ENCODE assay signal across 9 mouse cellular contexts in the genomic region with DNA sequence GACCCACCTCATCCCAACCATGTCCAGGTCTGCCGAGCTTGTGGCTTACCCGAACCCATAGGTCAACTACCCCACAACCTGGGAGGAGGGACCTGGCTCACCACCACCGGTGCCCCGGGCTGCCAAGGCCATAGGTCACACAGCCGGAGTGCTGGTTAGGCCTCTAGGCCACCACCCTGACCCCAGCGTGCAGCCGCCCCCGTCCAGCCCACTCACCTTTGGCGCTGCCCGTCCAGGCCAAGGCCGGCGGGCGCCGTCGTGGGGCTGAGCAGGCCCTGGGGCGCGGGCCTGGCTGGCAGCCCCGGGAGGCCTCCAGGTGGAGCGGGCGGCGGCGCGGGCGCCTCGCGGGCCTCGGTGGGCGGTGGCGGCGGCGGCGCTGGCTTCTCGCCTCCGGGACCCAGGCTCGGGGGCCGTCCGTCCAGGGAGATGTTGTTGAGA. TPM values are rescaled to one million over a fixed set of nuclear protein-coding genes. Genes with fewer than 3 reads are reported as not detected.
DNase-seq lines count a peak whose midpoint lies in the region; ATAC-seq and TF ChIP-seq lines count a peak whose summit lies in the region.
"Had no signal": no experiment of that assay in that cellular context is flagged by ENCODE, and none has a peak within 500 bp of the region (broad histone marks: within the 10 kb centered on the region; RNA-seq: fewer than 3 reads in every experiment).

No protein-coding gene starts in this region.

- peaks cover 0 to 23% of the 10 kb centered on the region in 2 experiments; a peak in 3 of 4 replicates for H3K4me1 ChIP-seq in ES-E14 (ENCODE audit: control insufficient read depth in 2 of 2, insufficient read depth in 2 of 2, low read length in 2 of 2, poor library complexity in 1 of 2)
- H3K4me1 ChIP-seq in embryonic facial prominence, embryonic 12.5 days: peaks cover 22% of the 10 kb centered on the region
- H3K4me1 ChIP-seq in intestine, embryonic 14.5 days (replicated peaks; ENCODE audit: control insufficient read depth, insufficient read depth, low read length): peaks cover 17% of the 10 kb centered on the region

- H3K27ac ChIP-seq in ES-E14 (ENCODE audit: insufficient read depth, low read depth, low read length, poor library complexity, severe bottlenecking): no peak overlapping the region
- H3K27ac ChIP-seq in embryonic facial prominence, embryonic 12.5 days: peak overlapping the region; percentile 72; the same call in 1 of the 2 replicates
- 0 out of 2 replicates have a peak overlapping the region, but pooled peaks have one; percentile 54 for H3K27ac ChIP-seq in intestine, embryonic 14.5 days (ENCODE audit: low read depth)
- H3K27ac ChIP-seq in macrophage: no peak overlapping the region

- DNase-seq in kidney, adult 8-10 months: peak; percentile 54 to 61
- DNase-seq in kidney, adult 18-20 months: no peak
- no peak for DNase-seq in ES-E14 (ENCODE audit: low read depth, low spot score)
- DNase-seq in intestine, embryonic 14.5 days (ENCODE audit: low spot score): peak; percentile 82
- no peak for DNase-seq in c-Kit-positive CD71-positive TER-119-positive erythroid progenitor cells, embryonic 14.5 days (ENCODE audit: low spot score)
- no peak for DNase-seq in Muller cell, postnatal 12 days (ENCODE audit: inconsistent ontology term)

- H3K79me2 ChIP-seq in macrophage (ENCODE audit: inconsistent target): no peaks in the 10 kb centered on the region

- peaks cover 7% of the 10 kb centered on the region; the same call in 1 of the 2 replicates for H3K36me3 ChIP-seq in ES-E14 (ENCODE audit: control insufficient read depth, insufficient read depth, low read length, poor library complexity, severe bottlenecking)
- peaks cover 10% of the 10 kb centered on the region; the same call in 1 of the 2 replicates for H3K36me3 ChIP-seq in embryonic facial prominence, embryonic 12.5 days
- H3K36me3 ChIP-seq in intestine, embryonic 14.5 days (ENCODE audit: control insufficient read depth, insufficient read depth, low read length): peaks cover 14% of the 10 kb centered on the region
- H3K36me3 ChIP-seq in macrophage (ENCODE audit: inconsistent target): no peaks in the 10 kb centered on the region

- in situ Hi-C loops in ES-E14 (cut with MboI; ENCODE audit: low sequenced_read_pairs in 2 of 2, unreplicated experiment in 2 of 2): loop anchor here (5.0 to 10.0 kb wide), 2 partner anchors 72 to 74 kb away; no protein-coding TSS in a partner anchor

- no peaks in the 10 kb centered on the region for H3K27me3 ChIP-seq in embryonic facial prominence, embryonic 12.5 days
- no peaks in the 10 kb centered on the region for H3K27me3 ChIP-seq in intestine, embryonic 14.5 days (replicated peaks; ENCODE audit: control insufficient read depth, insufficient read depth, low read length)

- WGBS in embryonic facial prominence, embryonic 12.5 days: under 1% methylated on average over 26 of the region's 37 CpGs
- whole genome bisulfite sequencing in intestine, embryonic 14.5 days: under 1% methylated on average over 19 of the region's 37 CpGs
- 2% methylated on average over 35 of the region's 37 CpGs for WGBS in macrophage (ENCODE audit: missing documents)

- peak; percentile 13 for ATAC-seq in embryonic facial prominence, embryonic 12.5 days (ENCODE audit: insufficient number of reproducible peaks, insufficient read depth, low FRiP score, low TSS enrichment)
- ATAC-seq in intestine, embryonic 14.5 days (replicated peaks; ENCODE audit: low FRiP score, low TSS enrichment, low read depth): peak; percentile 22

- peak overlapping the region; percentile 93 for H3K4me2 ChIP-seq in embryonic facial prominence, embryonic 12.5 days (replicated peaks)
- peak overlapping the region; percentile 88 for H3K4me2 ChIP-seq in intestine, embryonic 14.5 days (ENCODE audit: low read length)

- H3K4me3 ChIP-seq in ES-E14 (ENCODE audit: insufficient read depth in 1 of 2, low read depth in 1 of 2, low read length in 2 of 2, poor library complexity in 1 of 2, severe bottlenecking in 1 of 2) (peak overlapping the region; percentile 78), macrophage (ENCODE audit: inconsistent target) (peak overlapping the region; percentile 39)
- H3K4me3 ChIP-seq in embryonic facial prominence, embryonic 12.5 days: peak overlapping the region; percentile 94
- peak overlapping the region; percentile 57 for H3K4me3 ChIP-seq in intestine, embryonic 14.5 days (ENCODE audit: low read depth, low read length)

- H3K9me3 ChIP-seq in ES-E14 (ENCODE audit: control insufficient read depth, insufficient read depth, low read depth, low read length): no peaks in the 10 kb centered on the region
- no peaks in the 10 kb centered on the region for H3K9me3 ChIP-seq in embryonic facial prominence, embryonic 12.5 days
- H3K9me3 ChIP-seq in intestine, embryonic 14.5 days (ENCODE audit: control insufficient read depth, low read length): no peaks in the 10 kb centered on the region

- peak overlapping the region; percentile 81 for H3K9ac ChIP-seq in ES-E14 (ENCODE audit: insufficient read depth, low read depth, low read length, poor library complexity, severe bottlenecking)
- H3K9ac ChIP-seq in embryonic facial prominence, embryonic 12.5 days: peak overlapping the region; percentile 96
- peak overlapping the region; percentile 85 for H3K9ac ChIP-seq in intestine, embryonic 14.5 days (ENCODE audit: low read length)

TF ChIP-seq in ES-E14, 5 proteins besides CTCF, POLR2A, EP300 and RAD21:
- TF ChIP-seq HCFC1 (IDR thresholded peaks at IDR 0.05; ENCODE audit: borderline replicate concordance, insufficient read depth, low read length) (no peak), CHD2 (IDR thresholded peaks at IDR 0.05; ENCODE audit: low read depth, low read length) (no peak), ZNF384 (IDR thresholded peaks at IDR 0.05; ENCODE audit: low read depth, low read length) (no peak), MAFK (IDR thresholded peaks at IDR 0.05; ENCODE audit: insufficient read depth, low read depth, low read length) (no peak), ZC3H11A (IDR thresholded peaks at IDR 0.05; ENCODE audit: borderline replicate concordance, low read depth, low read length) (no peak)

RNA-seq across cellular contexts. Expression of gene Cables2, which starts 0.4 kb away (rescaled TPM):
- 13.4 and 15.5 TPM in 2 replicates for total RNA-seq in ES-E14 (2012; rRNA removed)
- polyA plus RNA-seq in embryonic facial prominence, embryonic 12.5 days (2016; fragmentation: Nextera tagmentation; extraction: Ambion mirVana): 21.2 and 23.5 TPM in 2 replicates
- 17.1 and 20.3 TPM in 2 replicates for polyA plus RNA-seq in intestine, embryonic 14.5 days (2014; fragmentation: Nextera tagmentation; extraction: Ambion mirVana)
- total RNA-seq in macrophage (2018; cell fraction: chromatin; rRNA removed): 10 to 100 TPM in 19 of 26 experiments, 1 to 10 TPM in 7; 5.2 to 29.8 (median 13.5) TPM
- 1 to 10 TPM; 5.2 to 9.4 (median 7.7) TPM for total RNA-seq in macrophage (2018; cell fraction: cytosol; rRNA removed)
- total RNA-seq in macrophage (2018; cell fraction: nucleus; rRNA removed): 10 to 100 TPM in 19 of 26 experiments, 1 to 10 TPM in 7; 5.2 to 27.0 (median 13.7) TPM
- 5.9 to 8.4 TPM (median 6.4 TPM) in 3 replicates for polyA plus RNA-seq in macrophage (2018)

RNA-seq across cellular contexts. Expression of gene Rps21, which starts 15.7 kb away (rescaled TPM):
- 4,130 and 4,285 TPM in 2 replicates for total RNA-seq in ES-E14 (2012; rRNA removed)
- polyA plus RNA-seq in embryonic facial prominence, embryonic 12.5 days (2016; fragmentation: Nextera tagmentation; extraction: Ambion mirVana): 523 and 574 TPM in 2 replicates
- polyA plus RNA-seq in intestine, embryonic 14.5 days (2014; fragmentation: Nextera tagmentation; extraction: Ambion mirVana): 771 and 871 TPM in 2 replicates
- 100 to 1,000 TPM in 1 of 26 experiments, 10 to 100 TPM in 25; 14.4 to 260 (median 48.0) TPM for total RNA-seq in macrophage (2018; cell fraction: chromatin; rRNA removed)
- total RNA-seq in macrophage (2018; cell fraction: cytosol; rRNA removed): 1,000 to 10,000 TPM in 13 of 26 experiments, 100 to 1,000 TPM in 13; 660 to 2,697 (median 1,140) TPM
- total RNA-seq in macrophage (2018; cell fraction: nucleus; rRNA removed): 100 to 1,000 TPM; 101 to 521 (median 220) TPM
- polyA plus RNA-seq in macrophage (2018): 350 to 1,718 TPM (median 1,499 TPM) in 3 replicates

RNA-seq across cellular contexts. Expression of gene Rbbp8nl, which starts 16.8 kb away (rescaled TPM):
- 0.54 and 1.4 TPM in 2 replicates for total RNA-seq in ES-E14 (2012; rRNA removed)
- polyA plus RNA-seq in embryonic facial prominence, embryonic 12.5 days (2016; fragmentation: Nextera tagmentation; extraction: Ambion mirVana): 0.77 and 1.3 TPM in 2 replicates
- polyA plus RNA-seq in intestine, embryonic 14.5 days (2014; fragmentation: Nextera tagmentation; extraction: Ambion mirVana): 2.5 and 2.7 TPM in 2 replicates
- not detected for total RNA-seq in macrophage (2018; cell fraction: chromatin; rRNA removed)
- not detected for total RNA-seq in macrophage (2018; cell fraction: cytosol; rRNA removed)
- not detected for total RNA-seq in macrophage (2018; cell fraction: nucleus; rRNA removed)
- polyA plus RNA-seq in macrophage (2018): not detected in 3 replicates
- total RNA-seq: left cerebral cortex, postnatal 14 days had no signal

RNA-seq across cellular contexts. Expression of gene Lama5, which starts 47.2 kb away (rescaled TPM):
- 291 and 497 TPM in 2 replicates for total RNA-seq in ES-E14 (2012; rRNA removed)
- 14.2 and 16.7 TPM in 2 replicates for polyA plus RNA-seq in embryonic facial prominence, embryonic 12.5 days (2016; fragmentation: Nextera tagmentation; extraction: Ambion mirVana)
- polyA plus RNA-seq in intestine, embryonic 14.5 days (2014; fragmentation: Nextera tagmentation; extraction: Ambion mirVana): 63.7 and 65.1 TPM in 2 replicates
- 1 to 10 TPM in 3 of 26 experiments, under 1 TPM in 11, not detected in 12; 0.05 to 4.5 (median 0.12) TPM for total RNA-seq in macrophage (2018; cell fraction: chromatin; rRNA removed)
- total RNA-seq in macrophage (2018; cell fraction: cytosol; rRNA removed): under 1 TPM in 2 of 26 experiments, not detected in 24; under 0.01 to 0.10 TPM
- total RNA-seq in macrophage (2018; cell fraction: nucleus; rRNA removed): 1 to 10 TPM in 1 of 26 experiments, under 1 TPM in 6, not detected in 19; 0.04 to 1.1 (median 0.08) TPM
- polyA plus RNA-seq in macrophage (2018): not detected in 3 replicates

Comparison
In these comparisons a context has a peak if more than half of its experiments do, and no peak if none do; other contexts are left out.
1. DNase-seq: peak in kidney, adult 8-10 months (2 of 2) and intestine, embryonic 14.5 days (single experiment); none in kidney, adult 18-20 months (single experiment), ES-E14 (single experiment), c-Kit-positive CD71-positive TER-119-positive erythroid progenitor cells, embryonic 14.5 days (single experiment) and Muller cell, postnatal 12 days (single experiment).
2. H3K27ac ChIP-seq: peak in embryonic facial prominence, embryonic 12.5 days (single experiment) and intestine, embryonic 14.5 days (single experiment); none in ES-E14 (single experiment) and macrophage (single experiment).
3. H3K4me3 ChIP-seq: peak in every context shown above with its lines; median percentile 94 in embryonic facial prominence, embryonic 12.5 days; 78 in ES-E14; 57 in intestine, embryonic 14.5 days; 39 in macrophage.
4. Peak in every context shown above with its lines, with median percentiles within 50 percentile points of each other: H3K9ac ChIP-seq.